Comparison of ENCODE assay signal across 27 mouse cellular contexts in the genomic region with DNA sequence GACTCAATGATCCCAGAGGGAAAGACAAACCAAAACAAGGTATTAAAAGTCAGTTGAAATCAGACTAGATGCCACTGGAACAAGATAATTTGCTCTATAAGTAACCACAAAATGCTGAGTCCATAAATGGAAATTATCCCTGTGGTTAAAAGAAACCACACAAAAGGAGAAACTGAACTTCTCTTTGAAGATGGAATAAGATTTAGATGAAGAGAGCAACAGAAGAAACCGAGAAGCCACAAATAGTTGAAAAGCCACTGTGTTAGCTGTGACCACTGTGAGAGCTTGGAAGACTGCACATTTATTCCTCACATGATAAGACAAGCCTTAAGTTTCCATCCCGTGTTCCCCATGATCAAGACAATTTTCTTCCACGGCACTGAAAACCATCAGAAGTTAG.
A peak's percentile ranks its signal among the peaks of the same experiment; 100 is the strongest.
DNase-seq lines count a peak whose midpoint lies in the region; ATAC-seq lines count a peak whose summit lies in the region.
"Had no signal": no experiment of that assay in that cellular context is flagged by ENCODE, and none has a peak within 500 bp of the region (broad histone marks: within the 10 kb centered on the region; RNA-seq: fewer than 3 reads in every experiment).

No protein-coding gene starts in this region.

- no peak overlapping the region for H3K4me3 ChIP-seq in embryonic facial prominence, embryonic 13.5 days
- H3K4me3 ChIP-seq in embryonic facial prominence, embryonic 10.5 days, result no peak overlapping the region
- no peak overlapping the region for H3K4me3 ChIP-seq in embryonic facial prominence, embryonic 14.5 days (ENCODE audit: low read depth, low read length)
- no peak overlapping the region for H3K4me3 ChIP-seq in kidney, embryonic 16.5 days (ENCODE audit: low read length)
- H3K4me3 ChIP-seq in forebrain, embryonic 11.5 days (ENCODE audit: low read depth, low read length), result no peak overlapping the region
- H3K4me3 ChIP-seq: forebrain, embryonic 10.5 days; gastrocnemius, adult 2 months; heart, embryonic 12.5 days; heart, embryonic 15.5 days had no signal

- peaks cover 8% of the 10 kb centered on the region for H3K4me1 ChIP-seq in embryonic facial prominence, embryonic 13.5 days
- H3K4me1 ChIP-seq in embryonic facial prominence, embryonic 10.5 days, result no peaks in the 10 kb centered on the region
- H3K4me1 ChIP-seq in embryonic facial prominence, embryonic 14.5 days (ENCODE audit: control insufficient read depth, insufficient read depth, low read length), result 0 out of 2 replicates have a peak, but pooled peaks cover 5% of the 10 kb centered on the region
- H3K4me1 ChIP-seq in kidney, embryonic 16.5 days (ENCODE audit: insufficient read depth, low read length), result no peaks in the 10 kb centered on the region
- no peaks in the 10 kb centered on the region for H3K4me1 ChIP-seq in forebrain, embryonic 11.5 days (replicated peaks; ENCODE audit: control insufficient read depth, insufficient read depth, low read length)
- H3K4me1 ChIP-seq: forebrain, embryonic 10.5 days; heart, embryonic 12.5 days; heart, embryonic 15.5 days had no signal

- no peak for DNase-seq in embryonic facial prominence, embryonic 10.5 days (ENCODE audit: low spot score)
- peak; percentile 74 for DNase-seq in embryonic facial prominence, embryonic 14.5 days (ENCODE audit: low spot score)
- DNase-seq in forebrain, embryonic 11.5 days (ENCODE audit: low spot score), result no peak
- no peak for DNase-seq in layer of hippocampus, adult 9-10 months (ENCODE audit: low spot score)
- DNase-seq: adrenal gland, adult 2 months; adrenal gland, postnatal 25 days; cerebellum, adult 18-20 months; cerebellum, adult 9-10 months; cerebellum, postnatal 14 days; embryo, embryonic 11 days; forebrain, postnatal 0 days; gastrocnemius, adult 2 months; gastrocnemius, postnatal 14 days; heart, adult 18-20 months; heart, postnatal 36 days had no signal

- H3K9me3 ChIP-seq in embryonic facial prominence, embryonic 13.5 days, result no peaks in the 10 kb centered on the region
- H3K9me3 ChIP-seq in embryonic facial prominence, embryonic 10.5 days, result no peaks in the 10 kb centered on the region
- no peaks in the 10 kb centered on the region for H3K9me3 ChIP-seq in embryonic facial prominence, embryonic 14.5 days (ENCODE audit: control insufficient read depth, low read length)
- no peaks in the 10 kb centered on the region for H3K9me3 ChIP-seq in kidney, embryonic 16.5 days (ENCODE audit: low read length)
- no peaks in the 10 kb centered on the region for H3K9me3 ChIP-seq in forebrain, embryonic 11.5 days (ENCODE audit: control insufficient read depth, low read length)
- H3K9me3 ChIP-seq: forebrain, embryonic 10.5 days; heart, embryonic 12.5 days; heart, embryonic 15.5 days had no signal

- H3K36me3 ChIP-seq in embryonic facial prominence, embryonic 13.5 days, result no peaks in the 10 kb centered on the region
- no peaks in the 10 kb centered on the region for H3K36me3 ChIP-seq in embryonic facial prominence, embryonic 10.5 days (replicated peaks)
- no peaks in the 10 kb centered on the region for H3K36me3 ChIP-seq in embryonic facial prominence, embryonic 14.5 days (ENCODE audit: control insufficient read depth, insufficient read depth, low read length)
- H3K36me3 ChIP-seq in kidney, embryonic 16.5 days (ENCODE audit: insufficient read depth, low read length), result no peaks in the 10 kb centered on the region
- H3K36me3 ChIP-seq in forebrain, embryonic 11.5 days (ENCODE audit: control insufficient read depth, insufficient read depth, low read length), result no peaks in the 10 kb centered on the region
- H3K36me3 ChIP-seq: forebrain, embryonic 10.5 days; heart, embryonic 12.5 days; heart, embryonic 15.5 days had no signal

- no peak overlapping the region for H3K9ac ChIP-seq in embryonic facial prominence, embryonic 13.5 days
- no peak overlapping the region for H3K9ac ChIP-seq in embryonic facial prominence, embryonic 14.5 days (ENCODE audit: low read depth, low read length)
- H3K9ac ChIP-seq in kidney, embryonic 16.5 days (replicated peaks; ENCODE audit: low read length), result no peak overlapping the region
- H3K9ac ChIP-seq in forebrain, embryonic 11.5 days (ENCODE audit: low read length), result no peak overlapping the region
- H3K9ac ChIP-seq: forebrain, postnatal 0 days; heart, embryonic 12.5 days; heart, embryonic 15.5 days; hindbrain, embryonic 14.5 days had no signal

- no peak overlapping the region for H3K4me2 ChIP-seq in embryonic facial prominence, embryonic 13.5 days
- H3K4me2 ChIP-seq in embryonic facial prominence, embryonic 14.5 days (ENCODE audit: low read depth, low read length), result no peak overlapping the region
- no peak overlapping the region for H3K4me2 ChIP-seq in kidney, embryonic 16.5 days (replicated peaks; ENCODE audit: low read depth, low read length)
- no peak overlapping the region for H3K4me2 ChIP-seq in forebrain, embryonic 11.5 days (ENCODE audit: low read depth, low read length, severe bottlenecking)
- H3K4me2 ChIP-seq: heart, embryonic 12.5 days; heart, embryonic 15.5 days; hindbrain, embryonic 14.5 days had no signal

- no peak for ATAC-seq in embryonic facial prominence, embryonic 13.5 days (ENCODE audit: insufficient number of reproducible peaks, insufficient read depth, low FRiP score, low TSS enrichment, low read depth)
- ATAC-seq in embryonic facial prominence, embryonic 14.5 days (ENCODE audit: low read depth), result peak; percentile 66; the same call in 1 of the 2 replicates
- ATAC-seq in hematopoietic stem cell, adult 5-6 weeks (replicated peaks in 1 of 2; ENCODE audit: insufficient read depth in 1 of 2, low FRiP score in 2 of 2, low TSS enrichment in 1 of 2, low read depth in 1 of 2, poor library complexity in 2 of 2, severe bottlenecking in 2 of 2), result peak; percentile 69 to 80
- ATAC-seq in megakaryocyte-erythroid progenitor cell, adult 5-6 weeks (replicated peaks; ENCODE audit: low FRiP score, low TSS enrichment, poor library complexity, severe bottlenecking), result no peak
- no peak for ATAC-seq in kidney, embryonic 16.5 days (ENCODE audit: low FRiP score, low TSS enrichment)
- ATAC-seq in forebrain, embryonic 11.5 days (replicated peaks; ENCODE audit: low FRiP score), result no peak
- ATAC-seq: forebrain, embryonic 14.5 days; forebrain, postnatal 0 days; hindbrain, postnatal 0 days; inflammation-experienced regulatory T-cells, adult 6 months; intestine, embryonic 16.5 days had no signal

- 0 out of 2 replicates have a peak, but pooled peaks cover 3% of the 10 kb centered on the region for H3K27me3 ChIP-seq in embryonic facial prominence, embryonic 13.5 days
- no peaks in the 10 kb centered on the region for H3K27me3 ChIP-seq in embryonic facial prominence, embryonic 10.5 days (replicated peaks; ENCODE audit: low read depth, poor library complexity, severe bottlenecking)
- H3K27me3 ChIP-seq in embryonic facial prominence, embryonic 14.5 days (replicated peaks; ENCODE audit: control insufficient read depth, insufficient read depth, low read length), result no peaks in the 10 kb centered on the region
- no peaks in the 10 kb centered on the region for H3K27me3 ChIP-seq in kidney, embryonic 16.5 days (ENCODE audit: insufficient read depth, low read length)
- H3K27me3 ChIP-seq in forebrain, embryonic 11.5 days (ENCODE audit: control insufficient read depth, insufficient read depth, low read length), result no peaks in the 10 kb centered on the region
- H3K27me3 ChIP-seq: heart, embryonic 12.5 days; heart, embryonic 15.5 days had no signal

- WGBS in embryonic facial prominence, embryonic 13.5 days, result 25% methylated on average over 3 of the region's 3 CpGs
- 79% methylated on average over 3 of the region's 3 CpGs for WGBS in embryonic facial prominence, embryonic 10.5 days
- WGBS in embryonic facial prominence, embryonic 14.5 days, result 46% methylated on average over 3 of the region's 3 CpGs
- WGBS in kidney, embryonic 16.5 days, result 85% methylated on average over 3 of the region's 3 CpGs
- 86% methylated on average over 3 of the region's 3 CpGs for WGBS in forebrain, embryonic 11.5 days

- peak overlapping the region; percentile 44; the same call in 1 of the 2 replicates for H3K27ac ChIP-seq in embryonic facial prominence, embryonic 13.5 days
- no peak overlapping the region for H3K27ac ChIP-seq in embryonic facial prominence, embryonic 10.5 days (replicated peaks)
- H3K27ac ChIP-seq in embryonic facial prominence, embryonic 14.5 days (replicated peaks; ENCODE audit: low read depth, low read length), result no peak overlapping the region
- H3K27ac ChIP-seq in kidney, embryonic 16.5 days (ENCODE audit: low read length), result no peak overlapping the region
- no peak overlapping the region for H3K27ac ChIP-seq in forebrain, embryonic 11.5 days (ENCODE audit: low read depth, low read length)
- H3K27ac ChIP-seq: forebrain, embryonic 10.5 days; gastrocnemius, adult 2 months; heart, embryonic 15.5 days; hindbrain, embryonic 14.5 days; hindbrain, postnatal 0 days had no signal

Comparison
In these comparisons a context has a peak if more than half of its experiments do, and no peak if none do; other contexts are left out.
1. ATAC-seq: peak in embryonic facial prominence, embryonic 14.5 days (single experiment) and hematopoietic stem cell, adult 5-6 weeks (2 of 2); none in embryonic facial prominence, embryonic 13.5 days (single experiment), megakaryocyte-erythroid progenitor cell, adult 5-6 weeks (single experiment), kidney, embryonic 16.5 days (single experiment) and forebrain, embryonic 11.5 days (single experiment).